Mouse (Mus musculus) kidney, embryonic 14.5 days (tissue): ENCODE data around the gene Gm20498. TPM values are rescaled to one million over a fixed set of nuclear protein-coding genes. Genes with fewer than 3 reads are reported as not detected.
"Not testable (repeated sequence)": the region's sequence is repeated elsewhere in the genome, so short reads cannot be mapped to it uniquely, and the experiment has no call there.

Experiments
- ATAC-seq: fragments of 200-750 bp; cut with Nextera tagmentation; 2 replicates; pipeline ENCODE4 v1.8.0; 2017; ENCODE audit warnings: moderate number of reproducible peaks, mild to moderate bottlenecking, moderate TSS enrichment, moderate library complexity; ENCODE audit not compliant: low FRiP score, low TSS enrichment
- H3K27ac ChIP-seq: fragments of 300-500 bp; sonication (generic); 2 replicates; pipeline ENCODE4 v1.5.1; 2014; ENCODE audit warnings: low read depth, mild to moderate bottlenecking, low read length, moderate library complexity, mixed read lengths
- H3K27me3 ChIP-seq: fragments of 300-500 bp; sonication (generic); 2 replicates; pipeline ENCODE4 v1.6.1; 2014; ENCODE audit warnings: mild to moderate bottlenecking, low read length; ENCODE audit not compliant: control insufficient read depth, insufficient read depth
- H3K36me3 ChIP-seq: fragments of 300-500 bp; sonication (generic); 2 replicates; pipeline ENCODE4 v1.6.1; 2014; ENCODE audit warnings: low read length, mixed read lengths; ENCODE audit not compliant: control insufficient read depth, insufficient read depth
- H3K4me1 ChIP-seq: fragments of 300-500 bp; sonication (generic); 2 replicates; pipeline ENCODE4 v1.6.1; 2014; ENCODE audit warnings: low read length, mixed read lengths; ENCODE audit not compliant: control insufficient read depth, insufficient read depth
- H3K4me2 ChIP-seq: fragments of 300-500 bp; sonication (generic); replicated peaks from 2 replicates; pipeline ENCODE4 v1.6.1; 2014; ENCODE audit warnings: low read depth, mild to moderate bottlenecking, low read length
- H3K4me3 ChIP-seq: fragments of 300-500 bp; sonication (generic); 2 replicates; pipeline ENCODE4 v1.5.1; 2014; ENCODE audit warnings: mild to moderate bottlenecking, low read length
- H3K9ac ChIP-seq: fragments of 300-500 bp; sonication (generic); 2 replicates; pipeline ENCODE4 v1.6.1; 2014; ENCODE audit warnings: low read depth, mild to moderate bottlenecking, low read length, moderate library complexity
- H3K9me3 ChIP-seq: fragments of 300-500 bp; sonication (generic); 2 replicates; pipeline ENCODE4 v1.6.1; 2016; ENCODE audit warnings: low read length; ENCODE audit not compliant: control insufficient read depth
- WGBS: fragments of 180-500 bp; shearing (Covaris S2); extraction: QIAGEN DNeasy Blood & Tissue Kit; methylation state at CpG from one replicate; pipeline ENCODE4 v1.1.7; 2014; 5-methylcytosine and 5-hydroxymethylcytosine counted together
- polyA plus RNA-seq: library from polyadenylated mRNA; unstranded; fragments of >200 nt; fragmentation: Nextera tagmentation; extraction: Ambion mirVana; gene quantifications from 2 replicates; pipeline ENCODE4 v1.2.1, GENCODE M21; 2014

The Gm20498 gene
- polyA plus RNA-seq: 24.4 and 31.8 TPM in 2 replicates

GRCm38 (mm10) chr12:81532316-81533028 lies at the start of gene Gm20498, which contains the start of gene Synj2bp:
TSS of gene Gm20498 (minus strand) at chr12:81532905.
TSS of gene Synj2bp (minus strand) at chr12:81532911.
- ATAC-seq: peak; percentile 92
- WGBS: under 1% methylated on average over 46 of the region's 46 CpGs
- H3K4me2 ChIP-seq: peak within 1 kb of the TSS; percentile 44
- no peaks in the 10 kb centered on the region for H3K9me3 ChIP-seq
- no peaks in the 10 kb centered on the region for H3K27me3 ChIP-seq
- peaks cover 7% of the 10 kb centered on the region; the same call in 1 of the 2 replicates for H3K4me1 ChIP-seq
- peak within 1 kb of the TSS; percentile 62; the same call in 1 of the 2 replicates for H3K27ac ChIP-seq
- peak within 1 kb of the TSS; percentile 67 for H3K9ac ChIP-seq
- peak within 1 kb of the TSS; percentile 85 for H3K4me3 ChIP-seq
- H3K36me3 ChIP-seq: no peaks in the 10 kb centered on the region

- Histone ChIP-seq H3K27me3 (no peaks in the 10 kb centered on the region), H3K4me1 (no peaks in the 10 kb centered on the region), H3K9me3 (no peaks in the 10 kb centered on the region), H3K4me3 (no peak within 1 kb of the TSS), H3K36me3 (peaks cover 4% of the 10 kb centered on the region; the same call in 1 of the 2 replicates), H3K9ac (no peak within 1 kb of the TSS), H3K4me2 (no peak within 1 kb of the TSS), H3K27ac (no peak within 1 kb of the TSS)
- 100% methylated on average over 1 of the region's 1 CpGs for WGBS
- no peak for ATAC-seq
Measured at GRCm38 (mm10) chr12:81568374-81568773, 35.7 kb upstream of the Gm20498 start, which contains the start of gene Adam21. TSS of gene Adam21 (minus strand) at chr12:81568474.

GRCm38 (mm10) chr12:81567931-81568330 lies 35.2 kb upstream of the Gm20498 start:
- Histone ChIP-seq H3K4me1 (no peaks in the 10 kb centered on the region), H3K4me3 (no peak overlapping the region), H3K36me3 (peaks cover 3% of the 10 kb centered on the region; the same call in 1 of the 2 replicates), H3K4me2 (no peak overlapping the region), H3K9ac (no peak overlapping the region), H3K27me3 (no peaks in the 10 kb centered on the region), H3K27ac (no peak overlapping the region), H3K9me3 (no peaks in the 10 kb centered on the region)
- ATAC-seq: no peak
- 92% methylated on average over 5 of the region's 5 CpGs for WGBS

GRCm38 (mm10) chr12:81564173-81564572 lies 31.5 kb upstream of the Gm20498 start:
- no peak for ATAC-seq
- no peaks in the 10 kb centered on the region for H3K27me3 ChIP-seq
- 96% methylated on average over 3 of the region's 3 CpGs for WGBS
- no peaks in the 10 kb centered on the region for H3K4me1 ChIP-seq
- H3K9ac ChIP-seq: no peak overlapping the region
- no peak overlapping the region for H3K27ac ChIP-seq
- H3K4me3 ChIP-seq: no peak overlapping the region
- no peak overlapping the region for H3K4me2 ChIP-seq
- no peaks in the 10 kb centered on the region for H3K9me3 ChIP-seq
- no peaks in the 10 kb centered on the region for H3K36me3 ChIP-seq

- Histone ChIP-seq H3K27ac (no peak overlapping the region), H3K4me2 (no peak overlapping the region), H3K4me1 (no peaks in the 10 kb centered on the region), H3K9ac (no peak overlapping the region), H3K9me3 (no peaks in the 10 kb centered on the region), H3K27me3 (no peaks in the 10 kb centered on the region), H3K4me3 (no peak overlapping the region), H3K36me3 (no peaks in the 10 kb centered on the region)
- no peak for ATAC-seq
- WGBS: 86% methylated on average over 3 of the region's 3 CpGs
Measured at GRCm38 (mm10) chr12:81549286-81549685, 16.6 kb upstream of the Gm20498 start.

GRCm38 (mm10) chr12:81547163-81547562 lies 14.5 kb upstream of the Gm20498 start:
- no peak overlapping the region for H3K4me3 ChIP-seq
- no peak overlapping the region for H3K27ac ChIP-seq
- no peak for ATAC-seq
- no peaks in the 10 kb centered on the region for H3K36me3 ChIP-seq
- no peaks in the 10 kb centered on the region for H3K4me1 ChIP-seq
- 71% methylated on average over 4 of the region's 4 CpGs for WGBS
- H3K9me3 ChIP-seq: no peaks in the 10 kb centered on the region
- H3K27me3 ChIP-seq: no peaks in the 10 kb centered on the region
- H3K9ac ChIP-seq: no peak overlapping the region
- H3K4me2 ChIP-seq: no peak overlapping the region

GRCm38 (mm10) chr12:81533029-81533419 lies 319 bp upstream of the Gm20498 start:
- peaks cover 7% of the 10 kb centered on the region; the same call in 1 of the 2 replicates for H3K4me1 ChIP-seq
- H3K9ac ChIP-seq: peak overlapping the region; percentile 67
- ATAC-seq: no peak; the same call in 1 of the 2 replicates
- peak overlapping the region; percentile 85 for H3K4me3 ChIP-seq
- no peaks in the 10 kb centered on the region for H3K9me3 ChIP-seq
- H3K27me3 ChIP-seq: no peaks in the 10 kb centered on the region
- H3K27ac ChIP-seq: no peak overlapping the region
- H3K36me3 ChIP-seq: no peaks in the 10 kb centered on the region
- peak overlapping the region; percentile 44 for H3K4me2 ChIP-seq
- 37% methylated on average over 4 of the region's 4 CpGs for WGBS

GRCm38 (mm10) chr12:81530587-81530986 lies 2.1 kb downstream of the Gm20498 start:
- not testable (repeated sequence) for H3K9me3 ChIP-seq, H3K4me1 ChIP-seq, H3K27me3 ChIP-seq, H3K36me3 ChIP-seq, H3K4me2 ChIP-seq, H3K4me3 ChIP-seq, H3K9ac ChIP-seq, H3K27ac ChIP-seq, ATAC-seq
- WGBS: 82% methylated on average over 5 of the region's 8 CpGs

GRCm38 (mm10) chr12:81496906-81497305 lies 35.8 kb downstream of the Gm20498 start:
- not testable (repeated sequence) for H3K9me3 ChIP-seq, H3K36me3 ChIP-seq

More at GRCm38 (mm10) chr12:81496906-81497305, 35.8 kb downstream of the Gm20498 start:
- H3K4me2 ChIP-seq, ATAC-seq, H3K4me1 ChIP-seq, H3K27ac ChIP-seq, H3K9ac ChIP-seq, H3K4me3 ChIP-seq, H3K27me3 ChIP-seq: not testable (repeated sequence)
- WGBS: 97% methylated on average over 9 of the region's 9 CpGs
